Mouse (Mus musculus) kidney, embryonic 14.5 days (tissue): ENCODE results near the gene Gm45208. TPM values are rescaled to one million over a fixed set of nuclear protein-coding genes. Genes with fewer than 3 reads are reported as not detected.
A peak's percentile ranks its signal among the peaks of the same experiment; 100 is the strongest.

Experiments used
- ATAC-seq: fragments of 200-750 bp; cut with Nextera tagmentation; 2 replicates; pipeline ENCODE4 v1.8.0; 2017; ENCODE audit warnings: moderate number of reproducible peaks, mild to moderate bottlenecking, moderate TSS enrichment, moderate library complexity; ENCODE audit not compliant: low FRiP score, low TSS enrichment
- H3K27ac ChIP-seq: fragments of 300-500 bp; sonication (generic); 2 replicates; pipeline ENCODE4 v1.5.1; 2014; ENCODE audit warnings: low read depth, mild to moderate bottlenecking, low read length, moderate library complexity, mixed read lengths
- H3K27me3 ChIP-seq: fragments of 300-500 bp; sonication (generic); 2 replicates; pipeline ENCODE4 v1.6.1; 2014; ENCODE audit warnings: mild to moderate bottlenecking, low read length; ENCODE audit not compliant: control insufficient read depth, insufficient read depth
- H3K36me3 ChIP-seq: fragments of 300-500 bp; sonication (generic); 2 replicates; pipeline ENCODE4 v1.6.1; 2014; ENCODE audit warnings: low read length, mixed read lengths; ENCODE audit not compliant: control insufficient read depth, insufficient read depth
- H3K4me1 ChIP-seq: fragments of 300-500 bp; sonication (generic); 2 replicates; pipeline ENCODE4 v1.6.1; 2014; ENCODE audit warnings: low read length, mixed read lengths; ENCODE audit not compliant: control insufficient read depth, insufficient read depth
- H3K4me2 ChIP-seq: fragments of 300-500 bp; sonication (generic); replicated peaks from 2 replicates; pipeline ENCODE4 v1.6.1; 2014; ENCODE audit warnings: low read depth, mild to moderate bottlenecking, low read length
- H3K4me3 ChIP-seq: fragments of 300-500 bp; sonication (generic); 2 replicates; pipeline ENCODE4 v1.5.1; 2014; ENCODE audit warnings: mild to moderate bottlenecking, low read length
- H3K9ac ChIP-seq: fragments of 300-500 bp; sonication (generic); 2 replicates; pipeline ENCODE4 v1.6.1; 2014; ENCODE audit warnings: low read depth, mild to moderate bottlenecking, low read length, moderate library complexity
- H3K9me3 ChIP-seq: fragments of 300-500 bp; sonication (generic); 2 replicates; pipeline ENCODE4 v1.6.1; 2016; ENCODE audit warnings: low read length; ENCODE audit not compliant: control insufficient read depth
- WGBS: fragments of 180-500 bp; shearing (Covaris S2); extraction: QIAGEN DNeasy Blood & Tissue Kit; methylation state at CpG from one replicate; pipeline ENCODE4 v1.1.7; 2014; 5-methylcytosine and 5-hydroxymethylcytosine counted together
- polyA plus RNA-seq: library from polyadenylated mRNA; unstranded; fragments of >200 nt; fragmentation: Nextera tagmentation; extraction: Ambion mirVana; gene quantifications from 2 replicates; pipeline ENCODE4 v1.2.1, GENCODE M21; 2014

Gm45208 gene
- polyA plus RNA-seq, 1 experiment from 2014 or later, result not detected

GRCm38 (mm10) chrX:7722282-7722611, 202 bp downstream of the Gm45208 start:
- Histone ChIP-seq H3K4me1 (peaks cover 4% of the 10 kb centered on the region; the same call in 1 of the 2 replicates), H3K9me3 (no peaks in the 10 kb centered on the region), H3K27ac (no peak overlapping the region), H3K36me3 (no peaks in the 10 kb centered on the region; the same call in 1 of the 2 replicates), H3K27me3 (no peaks in the 10 kb centered on the region), H3K9ac (peak overlapping the region; percentile 53; the same call in 1 of the 2 replicates), H3K4me2 (peak overlapping the region; percentile 54), H3K4me3 (peak overlapping the region; percentile 46)
- 21% methylated on average over 11 of the region's 11 CpGs for WGBS
- no peak; the same call in 1 of the 2 replicates for ATAC-seq

DNA sequence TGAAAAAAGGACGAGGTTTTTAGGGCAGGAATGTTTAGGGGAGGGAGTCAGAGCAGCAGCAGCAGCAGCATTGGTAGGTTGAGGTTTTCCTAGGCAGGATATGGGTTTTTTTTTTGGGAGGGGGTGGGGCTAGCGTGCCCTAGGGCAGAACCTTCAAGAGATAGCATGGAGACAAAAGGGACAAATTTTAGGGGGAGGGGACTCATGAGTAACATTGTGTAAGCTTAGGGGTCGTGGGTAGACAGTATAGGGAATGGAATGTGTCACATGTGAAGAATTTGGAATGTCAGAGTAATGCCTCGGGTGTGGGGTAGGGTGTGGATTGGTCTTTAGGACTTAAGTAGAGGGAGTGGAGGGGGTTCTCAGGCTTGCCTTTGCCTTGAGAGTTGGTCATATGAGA, 646 bp downstream of the Gm45208 start:
- WGBS, result 18% methylated on average over 4 of the region's 4 CpGs
- no peaks in the 10 kb centered on the region; the same call in 1 of the 2 replicates for H3K36me3 ChIP-seq
- peak overlapping the region; percentile 53; the same call in 1 of the 2 replicates for H3K9ac ChIP-seq
- ATAC-seq, result no peak
- H3K4me3 ChIP-seq, result peak overlapping the region; percentile 46
- peaks cover 4% of the 10 kb centered on the region; the same call in 1 of the 2 replicates for H3K4me1 ChIP-seq
- H3K4me2 ChIP-seq, result peak overlapping the region; percentile 54
- no peak overlapping the region for H3K27ac ChIP-seq
- H3K9me3 ChIP-seq, result no peaks in the 10 kb centered on the region
- no peaks in the 10 kb centered on the region for H3K27me3 ChIP-seq

GRCm38 (mm10) chrX:7724135-7724534, 2.1 kb downstream of the Gm45208 start:
- Histone ChIP-seq H3K9me3 (no peaks in the 10 kb centered on the region), H3K4me2 (no peak overlapping the region), H3K27ac (no peak overlapping the region), H3K36me3 (no peaks in the 10 kb centered on the region; the same call in 1 of the 2 replicates), H3K4me1 (peaks cover 4% of the 10 kb centered on the region; the same call in 1 of the 2 replicates), H3K27me3 (no peaks in the 10 kb centered on the region), H3K4me3 (no peak overlapping the region), H3K9ac (no peak overlapping the region)
- ATAC-seq, result no peak
- WGBS, result 84% methylated on average over 7 of the region's 7 CpGs

- Histone ChIP-seq H3K36me3 (no peaks in the 10 kb centered on the region; the same call in 1 of the 2 replicates), H3K27me3 (no peaks in the 10 kb centered on the region), H3K4me2 (no peak overlapping the region), H3K4me3 (no peak overlapping the region), H3K9ac (no peak overlapping the region), H3K27ac (no peak overlapping the region), H3K4me1 (peaks cover 4% of the 10 kb centered on the region; the same call in 1 of the 2 replicates), H3K9me3 (no peaks in the 10 kb centered on the region)
- 80% methylated on average over 12 of the region's 12 CpGs for WGBS
- ATAC-seq, result no peak
Measured at GRCm38 (mm10) chrX:7725841-7726240, 3.8 kb downstream of the Gm45208 start.

DNA sequence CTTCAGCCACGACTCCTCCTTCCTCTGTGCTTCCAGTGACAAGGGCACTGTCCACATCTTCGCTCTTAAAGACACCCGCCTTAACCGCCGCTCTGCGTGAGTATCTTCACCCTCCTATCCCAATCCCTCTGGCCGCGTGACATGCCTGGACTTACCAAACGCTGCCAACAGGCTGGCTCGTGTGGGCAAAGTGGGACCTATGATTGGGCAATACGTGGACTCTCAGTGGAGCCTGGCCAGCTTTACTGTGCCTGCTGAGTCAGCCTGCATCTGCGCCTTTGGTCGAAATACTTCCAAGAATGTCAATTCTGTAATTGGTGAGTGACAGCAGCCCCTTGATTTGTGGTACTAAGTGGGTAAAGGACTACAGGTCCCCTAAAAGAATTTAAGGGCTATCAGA, 5.1 kb downstream of the Gm45208 start:
- no peak overlapping the region for H3K4me3 ChIP-seq
- no peak for ATAC-seq
- no peak overlapping the region for H3K4me2 ChIP-seq
- WGBS, result 87% methylated on average over 13 of the region's 13 CpGs
- H3K9me3 ChIP-seq, result no peaks in the 10 kb centered on the region
- H3K4me1 ChIP-seq, result peaks cover 4% of the 10 kb centered on the region; the same call in 1 of the 2 replicates
- no peaks in the 10 kb centered on the region for H3K27me3 ChIP-seq
- no peaks in the 10 kb centered on the region; the same call in 1 of the 2 replicates for H3K36me3 ChIP-seq
- no peak overlapping the region for H3K27ac ChIP-seq
- H3K9ac ChIP-seq, result no peak overlapping the region

GRCm38 (mm10) chrX:7728215-7728921, 6.3 kb downstream of the Gm45208 start, which contains the start of gene Praf2:
Gene Praf2, plus strand, starts transcription at chrX:7728439.
- H3K9me3 ChIP-seq, result no peaks in the 10 kb centered on the region
- WGBS, result 21% methylated on average over 42 of the region's 42 CpGs
- H3K4me3 ChIP-seq, result peak within 1 kb of the TSS; percentile 48
- H3K9ac ChIP-seq, result peak within 1 kb of the TSS; percentile 51
- no peaks in the 10 kb centered on the region for H3K27me3 ChIP-seq
- H3K27ac ChIP-seq, result peak within 1 kb of the TSS; percentile 59
- peak; percentile 95 for ATAC-seq
- H3K4me1 ChIP-seq, result no peaks in the 10 kb centered on the region; the same call in 1 of the 2 replicates
- peak within 1 kb of the TSS; percentile 39 for H3K4me2 ChIP-seq
- no peaks in the 10 kb centered on the region; the same call in 1 of the 2 replicates for H3K36me3 ChIP-seq

- H3K4me3 ChIP-seq, result peak overlapping the region; percentile 48
- no peaks in the 10 kb centered on the region; the same call in 1 of the 2 replicates for H3K4me1 ChIP-seq
- H3K9ac ChIP-seq, result peak overlapping the region; percentile 45
- ATAC-seq, result peak; percentile 6; the same call in 1 of the 2 replicates
- no peaks in the 10 kb centered on the region for H3K9me3 ChIP-seq
- no peaks in the 10 kb centered on the region for H3K27me3 ChIP-seq
- no peak overlapping the region for H3K27ac ChIP-seq
- no peaks in the 10 kb centered on the region; the same call in 1 of the 2 replicates for H3K36me3 ChIP-seq
- WGBS, result 45% methylated on average over 4 of the region's 4 CpGs
- H3K4me2 ChIP-seq, result peak overlapping the region; percentile 39
Measured at GRCm38 (mm10) chrX:7728922-7729265, 6.8 kb downstream of the Gm45208 start.

GRCm38 (mm10) chrX:7733571-7734156, 11.6 kb downstream of the Gm45208 start:
- peak; percentile 37; the same call in 1 of the 2 replicates for ATAC-seq
- Histone ChIP-seq H3K36me3 (no peaks in the 10 kb centered on the region; the same call in 1 of the 2 replicates), H3K4me2 (no peak overlapping the region), H3K27ac (no peak overlapping the region), H3K4me3 (no peak overlapping the region), H3K27me3 (no peaks in the 10 kb centered on the region), H3K9ac (no peak overlapping the region), H3K9me3 (no peaks in the 10 kb centered on the region), H3K4me1 (no peaks in the 10 kb centered on the region)
- 42% methylated on average over 26 of the region's 26 CpGs for WGBS
